Mouse (Mus musculus) CH12.LX (cell line): Measurements from ENCODE around the gene Acot13. TPM values are rescaled to one million over a fixed set of nuclear protein-coding genes. Genes with fewer than 3 reads are reported as not detected.

Experiments used
- DNase-seq: peaks from one replicate; pipeline ENCODE4 v3.0.0-alpha.2; 2013; ENCODE audit errors: extremely low read depth
- H3K27ac ChIP-seq: 2 replicates; pipeline ENCODE4 v1.5.1; 2012; ENCODE audit warnings: low read depth, mild to moderate bottlenecking, control low read depth, moderate library complexity; ENCODE audit not compliant: insufficient read depth
- H3K27me3 ChIP-seq: replicated peaks from 2 replicates; pipeline ENCODE3; 2012; ENCODE audit warnings: inconsistent platforms
- H3K36me3 ChIP-seq, 2 experiments: replicated peaks in 1 of 2; 2 replicates each; pipeline versions ENCODE3 to v1.6.1; 2012; ENCODE audit warnings: inconsistent platforms in 1 of 2, low read length in 1 of 2, mild to moderate bottlenecking in 1 of 2, mixed read lengths in 1 of 2, moderate library complexity in 1 of 2; ENCODE audit not compliant: control insufficient read depth in 1 of 2, insufficient read depth in 1 of 2
- H3K4me1 ChIP-seq, 2 experiments: 2 replicates each; pipeline ENCODE4 v1.6.1; 2012; ENCODE audit warnings: inconsistent platforms in 1 of 2, moderate library complexity in 1 of 2; ENCODE audit not compliant: insufficient read depth in 2 of 2, control insufficient read depth in 1 of 2
- H3K4me2 ChIP-seq: 2 replicates; pipeline ENCODE4 v1.6.1; 2012; ENCODE audit warnings: low read depth, mild to moderate bottlenecking, control low read depth; ENCODE audit not compliant: poor library complexity, insufficient read depth, severe bottlenecking
- H3K4me3 ChIP-seq, 3 experiments: fragments of 150-350 bp in 1 of 3; sonication (generic) in 1 of 3; replicated peaks in 1 of 3; 2 replicates each; pipeline versions ENCODE3 to v1.5.1; 2011 to 2012; ENCODE audit warnings: low read depth in 2 of 3, low read length in 2 of 3, mild to moderate bottlenecking in 2 of 3, moderate library complexity in 2 of 3, control low read depth in 1 of 3, improper control_type of control experiment in 1 of 3, inconsistent platforms in 1 of 3, mixed read lengths in 1 of 3; ENCODE audit not compliant: poor library complexity in 1 of 3
- H3K79me2 ChIP-seq: replicated peaks from 2 replicates; pipeline ENCODE4 v1.6.1; 2012; ENCODE audit warnings: mild to moderate bottlenecking, moderate library complexity; ENCODE audit not compliant: control insufficient read depth, poor library complexity, insufficient read depth, severe bottlenecking; ENCODE audit errors: extremely low read depth
- H3K9ac ChIP-seq: 2 replicates; pipeline ENCODE4 v1.6.1; 2012; ENCODE audit warnings: low read depth, mild to moderate bottlenecking, control low read depth, moderate library complexity; ENCODE audit not compliant: insufficient read depth
- H3K9me3 ChIP-seq: replicated peaks from 2 replicates; pipeline ENCODE3; 2012; ENCODE audit warnings: low read length, inconsistent platforms, mixed read lengths
- CHD1 ChIP-seq: IDR thresholded peaks from 2 replicates; pipeline ENCODE4 v1.6.1; 2012; ENCODE audit warnings: low read depth, low read length, improper control_type of control experiment, inconsistent platforms
- E2F4 ChIP-seq: IDR thresholded peaks from 2 replicates; pipeline ENCODE4 v1.6.1; 2011; ENCODE audit warnings: low read depth, low read length, improper control_type of control experiment; ENCODE audit not compliant: insufficient replicate concordance
- EP300 ChIP-seq: IDR thresholded peaks from 2 replicates; pipeline ENCODE4 v1.6.1; 2011; ENCODE audit warnings: low read length, improper control_type of control experiment
- ETS1 ChIP-seq: conservative IDR thresholded peaks from 2 replicates; pipeline ENCODE4 v1.6.1; 2012; ENCODE audit warnings: low read depth, mild to moderate bottlenecking, inconsistent platforms, low read length, improper control_type of control experiment, moderate library complexity
- GABPA ChIP-seq: IDR thresholded peaks from 2 replicates; pipeline ENCODE4 v1.6.1; 2012; ENCODE audit warnings: low read depth, low read length, improper control_type of control experiment, inconsistent platforms; ENCODE audit not compliant: insufficient replicate concordance
- HCFC1 ChIP-seq: IDR thresholded peaks from 2 replicates; pipeline ENCODE4 v1.6.1; 2012; ENCODE audit warnings: low read depth, mild to moderate bottlenecking, inconsistent platforms, low read length, improper control_type of control experiment
- IRF4 ChIP-seq: IDR thresholded peaks from 2 replicates; pipeline ENCODE4 v1.6.1; 2014; ENCODE audit warnings: low read depth, mild to moderate bottlenecking, inconsistent platforms, low read length, improper control_type of control experiment
- JUN ChIP-seq: IDR thresholded peaks from 2 replicates; pipeline ENCODE4 v1.6.1; 2011; ENCODE audit warnings: low read depth, mild to moderate bottlenecking, low read length, improper control_type of control experiment, moderate library complexity; ENCODE audit not compliant: insufficient read depth
- MAFK ChIP-seq: IDR thresholded peaks from 2 replicates; pipeline ENCODE4 v1.6.1; 2011; ENCODE audit warnings: low read length, improper control_type of control experiment; ENCODE audit not compliant: insufficient replicate concordance
- MAX ChIP-seq: IDR thresholded peaks from 2 replicates; pipeline ENCODE4 v1.6.1; 2011; ENCODE audit warnings: low read length, improper control_type of control experiment
- MEF2A ChIP-seq: IDR thresholded peaks from 2 replicates; pipeline ENCODE4 v1.6.1; 2014; ENCODE audit warnings: low read depth, mild to moderate bottlenecking, inconsistent platforms, low read length, improper control_type of control experiment, borderline replicate concordance
- MYC ChIP-seq: IDR thresholded peaks from 2 replicates; pipeline ENCODE4 v1.6.1; 2011; ENCODE audit warnings: low read depth, mild to moderate bottlenecking, improper control_type of control experiment, low read length
- NELFE ChIP-seq: IDR thresholded peaks from 2 replicates; pipeline ENCODE4 v1.6.1; 2011; ENCODE audit warnings: low read depth, low read length, improper control_type of control experiment
- NRF1 ChIP-seq: IDR thresholded peaks from 2 replicates; pipeline ENCODE4 v1.6.1; 2014; ENCODE audit warnings: low read depth, mild to moderate bottlenecking, inconsistent platforms, low read length, improper control_type of control experiment, moderate library complexity
- PAX5 ChIP-seq: IDR thresholded peaks from 2 replicates; pipeline ENCODE4 v1.6.1; 2012; ENCODE audit warnings: low read length, inconsistent platforms, mixed read lengths
- POLR2A ChIP-seq: IDR thresholded peaks from 2 replicates; pipeline ENCODE4 v1.6.1; 2011; ENCODE audit warnings: low read depth, mild to moderate bottlenecking, improper control_type of control experiment, low read length
- POLR2AphosphoS2 ChIP-seq: IDR thresholded peaks from 2 replicates; pipeline ENCODE4 v1.6.1; 2011; ENCODE audit warnings: low read depth, low read length, improper control_type of control experiment
- SMC3 ChIP-seq: IDR thresholded peaks from 2 replicates; pipeline ENCODE4 v1.6.1; 2011; ENCODE audit warnings: low read depth, low read length, improper control_type of control experiment
- TBP ChIP-seq: conservative IDR thresholded peaks from 2 replicates; pipeline ENCODE4 v1.6.1; 2011; ENCODE audit warnings: low read depth, low read length, improper control_type of control experiment
- USF1 ChIP-seq: IDR thresholded peaks from 2 replicates; pipeline ENCODE4 v1.6.1; 2014; ENCODE audit warnings: low read depth, mild to moderate bottlenecking, inconsistent platforms, low read length, improper control_type of control experiment
- ZKSCAN1 ChIP-seq: IDR thresholded peaks from 2 replicates; pipeline ENCODE4 v1.6.1; 2012; ENCODE audit warnings: low read depth, inconsistent platforms, low read length, improper control_type of control experiment, borderline replicate concordance
- ZMIZ1 ChIP-seq: IDR thresholded peaks from 2 replicates; pipeline ENCODE4 v1.6.1; 2012; ENCODE audit warnings: low read depth, mild to moderate bottlenecking, inconsistent platforms, low read length, improper control_type of control experiment
- dilution Hi-C: fragments of 300-500 bp; cut with MboI; formaldehyde crosslinking; loops from 2 replicates; pipeline ENCODE4 v1.14.3; 2020; ENCODE audit warnings: low sequenced_read_pairs; ENCODE audit not compliant: extremely low pct_unique_long_range_greater_than_20kb, extremely low pct_ligation_motif_present
- in situ Hi-C: fragments of 300-500 bp; cut with MboI; formaldehyde crosslinking; loops from 3 replicates; pipeline ENCODE4 v1.14.3; 2019; ENCODE audit warnings: low sequenced_read_pairs, low pct_ligation_motif_present, low pct_unique_long_range_greater_than_20kb, mixed read lengths
- polyA plus RNA-seq: library from polyadenylated mRNA; unstranded; fragments of >175 nt; gene quantifications from 2 replicates; pipeline ENCODE4 v1.2.1, GENCODE M21; 2012; ENCODE audit warnings: low read depth; ENCODE audit not compliant: insufficient read length
- total RNA-seq, 2 experiments: library from RNA; depleted of rRNA; stranded (reverse); fragments of 300-350 nt in 1 of 2; fragments of >200 nt in 1 of 2; gene quantifications; 2 replicates each; pipeline ENCODE4 v1.2.3; 2012 to 2014

Gene Acot13
- total and polyA plus RNA-seq, 3 experiments = 37.1 to 50.5 (median 45.5) TPM

DNA sequence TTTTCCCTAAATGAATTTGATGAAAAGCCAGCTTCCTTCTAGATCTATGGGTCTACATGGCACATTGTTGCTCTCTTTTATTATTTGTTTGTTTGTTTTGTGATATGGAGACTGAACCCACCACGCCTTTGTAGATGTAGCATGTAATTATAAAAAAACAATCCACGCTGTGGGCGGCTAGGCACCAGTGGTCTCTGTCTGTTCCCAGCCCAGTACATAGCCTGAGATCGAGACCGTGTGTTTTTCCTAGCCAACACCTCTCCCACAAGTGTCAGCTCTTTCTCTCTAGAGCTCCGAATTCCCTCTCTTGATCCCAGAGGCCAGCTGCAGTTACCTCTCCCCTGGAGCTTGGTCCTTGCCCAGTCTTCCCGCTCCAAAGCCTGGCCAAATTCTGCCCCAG lies 36.9 kb upstream of the Acot13 start:
- TF ChIP-seq TBP (no peak), MAFK (no peak), POLR2A (no peak), ETS1 (no peak), PAX5 (no peak)
- Histone ChIP-seq H3K4me3 (no peak overlapping the region), H3K4me2 (no peak overlapping the region), H3K9me3 (no peaks in the 10 kb centered on the region), H3K27ac (no peak overlapping the region), H3K27me3 (no peaks in the 10 kb centered on the region), H3K79me2 (no peaks in the 10 kb centered on the region), H3K9ac (no peak overlapping the region), H3K4me1 (peaks cover 13 to 17% of the 10 kb centered on the region in 2 experiments; a peak in 3 of 4 replicates), H3K36me3 (no peaks in the 10 kb centered on the region)
- DNase-seq = no peak
- dilution Hi-C loops (no loop called here), in situ Hi-C loops (no loop called here)

DNA sequence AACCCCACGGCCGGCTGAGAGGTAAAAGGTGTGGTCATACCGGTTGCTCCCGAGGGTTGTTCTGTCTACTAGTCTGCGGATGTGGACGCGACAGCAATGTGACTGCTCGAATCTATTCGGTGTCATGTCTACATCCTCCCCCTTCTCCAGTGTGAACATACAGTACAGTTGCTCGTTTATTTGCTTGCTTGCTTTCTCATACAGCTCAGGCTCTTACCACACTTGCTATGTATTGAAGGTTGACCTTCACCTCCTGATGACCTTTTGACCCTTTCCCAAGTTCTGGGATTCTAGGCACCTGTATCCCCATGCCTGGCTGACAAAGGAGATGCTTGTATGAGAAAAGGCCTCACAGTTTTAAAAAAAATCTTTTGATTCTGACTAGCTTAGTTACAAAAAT lies 36.4 kb upstream of the Acot13 start:
- H3K4me1 ChIP-seq = peaks cover 13 to 17% of the 10 kb centered on the region in 2 experiments; a peak in 3 of 4 replicates
- no peak overlapping the region for H3K4me3 ChIP-seq
- H3K36me3 ChIP-seq = no peaks in the 10 kb centered on the region
- no peak overlapping the region for H3K4me2 ChIP-seq
- in situ Hi-C loops = no loop called here
- H3K27me3 ChIP-seq = no peaks in the 10 kb centered on the region
- TF ChIP-seq ETS1 (no peak), MAX (no peak), PAX5 (no peak), MYC (no peak), JUN (no peak), CHD1 (no peak)
- no peaks in the 10 kb centered on the region for H3K79me2 ChIP-seq
- no peak for DNase-seq
- H3K9ac ChIP-seq = no peak overlapping the region
- no peaks in the 10 kb centered on the region for H3K9me3 ChIP-seq
- dilution Hi-C loops = no loop called here
- no peak overlapping the region for H3K27ac ChIP-seq

DNA sequence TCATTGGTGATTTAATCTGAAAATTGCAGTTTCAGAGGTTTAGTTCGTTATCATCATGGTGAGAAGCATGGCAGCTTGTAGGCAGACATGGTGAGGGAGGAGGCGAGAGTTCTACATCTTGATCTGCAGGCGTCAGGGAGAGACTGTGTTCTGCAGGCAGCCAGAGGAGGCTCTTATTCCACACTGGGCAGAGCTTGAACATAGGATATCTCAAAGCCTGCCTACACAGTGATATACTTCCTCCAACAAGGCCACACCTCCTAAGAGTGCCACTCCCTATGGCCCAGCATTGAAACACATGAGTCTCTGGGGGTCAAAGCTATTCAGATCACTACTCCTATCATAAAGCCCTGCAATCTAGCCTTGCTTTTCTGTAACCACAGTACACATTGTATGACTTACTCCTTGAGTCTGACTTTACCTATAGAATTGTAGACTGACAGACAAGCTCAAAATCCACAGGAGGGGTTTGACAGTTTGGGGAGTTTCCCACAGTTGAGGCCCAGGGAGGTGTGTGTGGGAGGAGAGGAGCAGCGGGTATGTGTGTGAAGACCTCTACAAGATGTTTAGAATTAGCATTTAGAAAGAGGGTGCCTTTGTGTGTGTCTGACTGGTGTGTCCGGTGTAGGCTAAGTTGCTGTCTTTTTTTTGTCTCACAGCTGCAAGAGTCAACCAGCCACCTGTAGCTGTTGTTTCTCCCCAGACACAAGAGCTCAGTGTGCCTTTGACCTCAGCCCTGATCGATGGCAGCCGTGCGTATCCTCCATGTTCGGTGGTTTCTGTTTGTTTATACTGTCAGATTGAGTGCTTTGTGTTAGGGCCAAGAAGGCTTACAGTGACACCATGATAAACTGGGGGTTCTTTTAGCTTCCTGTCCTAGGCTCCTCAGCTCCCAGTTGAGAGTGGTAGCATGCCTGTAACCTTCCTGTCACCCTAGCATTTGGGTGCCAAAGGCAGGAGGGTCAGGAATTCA lies 35.4 kb upstream of the Acot13 start:
- no peaks in the 10 kb centered on the region for H3K79me2 ChIP-seq
- no peaks in the 10 kb centered on the region for H3K27me3 ChIP-seq
- H3K36me3 ChIP-seq = no peaks in the 10 kb centered on the region
- in situ Hi-C loops (no loop called here), dilution Hi-C loops (no loop called here)
- no peaks in the 10 kb centered on the region for H3K9me3 ChIP-seq
- DNase-seq = peak; percentile 19
- H3K4me3 ChIP-seq = no peak overlapping the region
- H3K9ac ChIP-seq = no peak overlapping the region
- peaks cover 13 to 17% of the 10 kb centered on the region in 2 experiments; a peak in 3 of 4 replicates for H3K4me1 ChIP-seq
- no peak for TF ChIP-seq NRF1
- TF ChIP-seq ZKSCAN1 = no peak
- no peak for TF ChIP-seq USF1
- TF ChIP-seq NELFE = no peak
- no peak for TF ChIP-seq MYC
- TF ChIP-seq MEF2A = no peak
- TF ChIP-seq POLR2A = no peak
- no peak for TF ChIP-seq GABPA
- no peak for TF ChIP-seq MAFK
- no peak for TF ChIP-seq POLR2AphosphoS2
- TF ChIP-seq SMC3 = no peak
- no peak for TF ChIP-seq IRF4
- no peak for TF ChIP-seq HCFC1
- TF ChIP-seq EP300 = no peak
- no peak for TF ChIP-seq E2F4
- TF ChIP-seq ZMIZ1 = no peak
- no peak for TF ChIP-seq MAX
- peak overlapping the region; percentile 50; the same call in 1 of the 2 replicates for H3K4me2 ChIP-seq
- no peak overlapping the region for H3K27ac ChIP-seq
